Mouse (Mus musculus): ENCODE measurements at regions not wholly inside any gene's neighbourhood (a gene's known extent, or its start where the extent isn't known, plus 50 kb on each side); places are given as distances from the start of the nearest gene placed in this dataset.
A peak's percentile ranks its signal among the peaks of the same experiment; 100 is the strongest.

DNA sequence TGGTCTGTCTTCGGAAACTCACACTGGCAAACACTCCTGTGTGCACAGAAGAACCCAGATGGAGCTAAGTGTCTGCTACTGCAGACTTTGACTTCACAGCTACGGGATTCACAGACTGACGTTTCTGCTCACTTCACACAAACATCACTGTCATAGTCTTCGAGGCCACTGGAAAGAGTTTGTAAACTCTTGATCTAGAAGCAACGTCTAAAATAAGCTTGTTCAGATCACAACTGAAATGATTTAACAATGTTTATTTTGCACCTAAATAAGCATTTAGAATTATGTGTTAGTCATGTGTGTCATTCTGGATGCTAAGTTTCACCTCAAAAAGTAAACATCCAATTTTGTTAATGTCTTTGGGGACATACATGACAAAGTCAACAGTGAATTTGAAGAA, 221.7 kb downstream of the Gm19410 start:
- no peak for DNase-seq (ENCODE audit: low spot score in 2 of 2)

DNA sequence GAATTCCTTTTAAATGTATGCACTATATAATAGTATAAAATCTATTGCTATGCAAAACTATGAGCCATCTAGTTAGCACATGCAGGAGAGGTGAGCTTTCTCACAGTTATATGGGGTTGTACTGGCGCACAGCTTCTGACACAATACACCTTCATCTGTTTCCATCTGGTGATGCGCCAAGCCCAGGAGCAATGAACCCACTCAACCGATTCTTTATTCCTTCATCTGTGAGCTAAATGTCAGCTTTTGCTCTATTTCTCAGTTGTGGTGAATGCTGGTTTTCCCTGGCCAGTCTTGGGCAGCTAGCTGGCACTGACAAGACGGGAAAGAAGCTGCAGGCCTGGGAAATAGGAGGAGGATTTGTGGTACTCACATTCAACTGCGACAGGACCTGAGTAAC, 225.4 kb downstream of the Gm19410 start:
- no peak for DNase-seq (ENCODE audit: low spot score in 2 of 2)

DNA sequence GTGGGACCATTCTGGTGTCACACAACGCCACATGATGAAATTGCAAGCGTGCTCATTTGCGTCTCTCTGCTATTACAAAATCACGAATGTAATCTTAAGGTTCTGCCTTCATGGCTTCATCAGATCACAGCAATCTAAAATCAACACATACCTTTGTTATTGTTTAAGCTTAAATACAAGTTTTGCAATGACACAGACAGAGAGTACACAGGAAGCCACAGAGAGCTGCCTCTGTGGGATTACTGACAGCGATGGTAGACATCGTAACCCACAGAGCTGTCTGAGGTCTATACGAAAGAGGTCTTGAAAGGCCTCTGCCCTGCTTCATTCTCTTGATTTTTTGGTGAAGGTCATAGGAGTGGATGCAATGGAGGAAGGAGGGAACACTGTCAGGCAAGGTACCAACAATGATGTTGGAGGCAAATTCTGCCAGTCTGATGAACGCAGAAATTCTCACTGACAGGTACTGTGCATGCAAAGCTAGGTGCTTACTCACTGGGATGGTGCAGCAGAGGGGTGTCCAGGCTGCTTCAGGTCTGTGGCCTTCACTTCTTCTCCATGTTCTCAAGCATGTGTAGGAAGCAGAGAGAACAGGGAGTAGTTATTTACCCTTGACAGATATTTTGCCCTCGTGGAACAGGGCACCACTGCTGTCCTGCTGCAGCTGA, 226.5 kb downstream of the Gm19410 start:
- DNase-seq (ENCODE audit: low spot score in 2 of 2), result no peak

DNA sequence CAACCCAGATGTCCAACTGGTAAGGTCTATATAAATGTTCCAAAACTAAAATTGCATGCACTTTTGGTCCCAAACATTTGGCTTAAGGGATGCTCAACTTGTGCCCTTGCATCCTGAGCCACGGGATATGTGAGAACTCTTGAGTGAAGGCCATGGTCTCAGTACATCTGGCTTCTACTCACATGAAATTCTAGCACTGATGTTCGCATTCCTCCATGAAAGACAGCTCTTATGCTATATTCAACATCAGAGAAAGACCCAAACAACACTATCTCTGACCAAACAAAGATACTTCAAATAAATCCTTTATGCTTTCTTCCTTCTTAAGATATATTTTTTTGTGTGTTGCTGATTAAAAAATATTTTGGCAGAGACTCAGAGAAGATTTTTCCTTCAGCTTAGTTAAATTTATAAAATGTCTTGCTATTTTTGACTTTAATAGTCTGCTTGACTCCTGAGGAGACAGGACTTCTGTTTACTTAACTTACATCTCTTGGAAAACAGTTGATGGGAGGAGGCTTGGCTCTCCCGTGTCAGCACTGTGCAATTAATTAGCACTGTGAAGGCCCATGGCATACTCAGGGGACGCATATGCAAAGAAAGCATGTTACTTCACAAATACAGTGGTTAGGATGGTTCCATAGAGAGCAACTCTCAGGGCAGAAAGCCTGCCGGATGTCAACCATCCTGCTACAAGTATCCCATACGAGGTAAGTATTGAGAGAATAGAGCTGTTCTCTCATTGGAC, 230.9 kb downstream of the Gm19410 start:
- no peak for DNase-seq (ENCODE audit: low spot score in 2 of 2)

DNA sequence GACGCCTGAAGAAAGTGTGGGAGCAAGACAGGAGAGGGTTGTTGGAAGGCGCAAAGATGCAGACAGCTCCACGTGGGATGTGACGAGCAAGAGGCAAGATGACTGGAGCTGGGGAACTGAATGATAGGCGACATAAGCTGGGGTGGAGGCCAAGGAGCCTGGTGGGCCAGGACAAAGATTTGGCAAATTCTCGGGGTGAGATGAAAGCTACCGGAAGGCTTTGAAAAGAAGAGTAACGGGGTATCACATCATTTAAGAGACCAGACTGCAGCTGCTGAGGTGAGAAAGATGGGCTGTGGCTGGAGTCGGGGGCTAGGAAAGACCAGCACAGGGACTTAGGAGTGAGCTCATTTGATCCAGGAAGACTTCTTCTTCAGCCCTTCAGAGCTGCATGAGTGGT, 234.0 kb downstream of the Gm19410 start:
- no peak for DNase-seq (ENCODE audit: low spot score in 2 of 2)

DNA sequence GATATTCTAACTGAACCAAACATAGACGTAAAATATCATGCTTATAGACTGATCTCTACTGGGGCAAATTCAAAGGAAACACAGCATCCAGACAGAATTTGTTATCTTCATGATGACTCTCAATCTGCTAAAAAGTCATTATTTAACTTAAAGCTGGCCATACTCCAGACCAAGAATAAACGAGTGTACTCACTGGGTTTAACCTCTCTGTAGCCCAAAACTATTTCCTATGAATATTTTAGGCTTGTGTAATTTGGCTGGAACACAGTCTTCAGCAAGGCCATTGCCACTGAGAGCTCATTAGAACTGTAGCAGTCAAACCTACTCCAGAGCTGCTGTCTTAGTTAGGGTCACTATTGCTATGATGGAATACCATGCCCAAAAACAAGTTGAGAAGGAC, 238.8 kb downstream of the Gm19410 start:
- no peak for DNase-seq (ENCODE audit: low spot score in 2 of 2)

DNA sequence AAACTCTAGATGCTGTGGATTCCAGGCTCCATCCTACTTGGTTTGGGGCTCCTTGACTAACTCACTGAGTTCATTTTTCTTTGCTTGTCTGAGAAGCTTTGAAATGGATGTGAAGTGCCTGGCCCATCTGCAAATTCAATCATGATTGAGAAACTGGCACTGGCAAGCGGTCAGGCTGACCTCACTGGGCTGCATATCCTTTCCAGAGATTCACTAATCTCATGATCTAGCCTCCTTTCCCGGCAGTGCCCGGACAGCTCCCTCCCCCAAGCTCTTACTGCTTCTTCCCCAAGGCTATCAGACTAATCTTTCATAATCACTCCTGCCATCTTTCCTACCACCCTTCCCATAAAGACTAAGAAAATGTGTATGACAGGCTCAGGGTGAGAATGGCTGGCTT, 239.9 kb downstream of the Gm19410 start:
- no peak for DNase-seq (ENCODE audit: low spot score in 2 of 2)

DNA sequence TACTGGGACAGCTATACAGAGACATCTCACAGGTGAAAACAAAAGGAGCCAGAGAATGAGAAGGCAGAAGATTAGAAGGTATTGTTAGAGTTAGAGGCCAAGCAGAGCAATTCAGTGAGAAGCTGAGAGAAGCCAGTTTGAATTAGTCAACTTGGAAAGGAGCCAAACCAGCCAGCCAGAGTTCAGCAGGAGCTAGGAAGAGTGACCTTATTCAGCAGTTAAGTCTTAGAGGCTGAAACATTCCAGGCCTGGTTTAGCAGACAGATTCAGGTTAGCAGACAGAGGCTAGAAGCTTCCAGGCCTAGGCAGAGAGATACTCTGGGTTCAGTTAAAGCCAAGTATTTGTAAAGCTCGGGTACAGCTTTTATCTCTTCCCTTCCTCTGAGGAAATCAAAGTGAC, 242.1 kb downstream of the Gm19410 start:
- no peak for DNase-seq (ENCODE audit: low spot score in 2 of 2)

DNA sequence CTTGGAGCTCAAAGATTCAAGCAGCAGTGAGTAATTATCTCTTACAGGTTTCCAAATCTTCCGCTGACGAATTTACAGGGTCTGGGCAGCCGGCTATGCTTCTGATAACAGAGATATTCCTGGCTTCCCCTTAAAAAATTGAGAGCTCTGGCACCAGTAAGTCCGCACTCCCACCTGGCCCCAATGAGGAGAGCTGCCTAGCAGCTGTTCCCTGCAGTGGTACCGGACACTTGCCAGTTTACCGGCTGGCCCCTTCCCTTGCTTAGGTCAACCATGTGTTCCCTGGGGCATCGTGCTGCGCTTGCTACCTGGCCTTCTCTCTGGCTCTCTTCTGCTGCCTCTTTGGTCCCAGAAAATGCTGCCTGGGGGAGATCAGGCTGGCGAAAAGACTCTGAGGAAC, 244.0 kb downstream of the Gm19410 start:
- DNase-seq (ENCODE audit: low spot score in 2 of 2), result no peak

DNA sequence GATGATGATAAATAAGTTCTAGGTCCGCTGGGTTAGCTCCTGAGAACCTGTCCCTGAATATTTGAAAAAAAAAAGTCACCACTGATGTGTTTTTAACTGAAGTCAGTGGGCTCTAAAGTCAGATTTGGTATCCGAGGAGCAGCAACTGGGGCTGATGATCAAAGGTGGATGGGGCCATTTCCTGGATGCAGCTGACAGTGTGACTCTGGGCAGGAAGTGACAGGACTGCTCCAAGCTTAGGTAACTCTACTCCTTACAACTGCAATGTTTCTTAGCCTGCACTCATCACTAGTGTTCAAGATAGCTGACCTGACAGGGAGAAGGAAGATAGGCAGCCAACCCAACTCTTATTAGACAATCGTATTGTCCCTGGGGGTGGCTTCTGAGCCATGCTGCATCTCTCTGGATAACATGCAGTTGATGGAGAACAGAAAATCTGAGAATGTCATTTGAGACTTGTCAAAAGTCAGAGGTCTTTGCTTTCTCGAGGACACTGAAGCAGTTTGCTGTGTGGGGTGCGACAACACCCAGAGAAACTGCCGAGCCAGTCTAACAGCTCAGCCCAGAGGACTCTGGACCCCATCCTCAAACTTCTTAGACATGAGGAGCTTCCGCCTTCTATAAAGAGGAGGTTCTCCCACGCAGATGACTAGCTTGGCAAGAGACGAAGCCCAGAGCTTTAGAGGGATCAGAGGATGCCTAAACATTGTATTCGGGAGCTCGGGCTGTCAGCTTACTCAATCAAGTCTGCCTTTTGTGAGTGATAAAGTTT, 245.0 kb downstream of the Gm19410 start:
- no peak for DNase-seq (ENCODE audit: low spot score in 2 of 2)

DNA sequence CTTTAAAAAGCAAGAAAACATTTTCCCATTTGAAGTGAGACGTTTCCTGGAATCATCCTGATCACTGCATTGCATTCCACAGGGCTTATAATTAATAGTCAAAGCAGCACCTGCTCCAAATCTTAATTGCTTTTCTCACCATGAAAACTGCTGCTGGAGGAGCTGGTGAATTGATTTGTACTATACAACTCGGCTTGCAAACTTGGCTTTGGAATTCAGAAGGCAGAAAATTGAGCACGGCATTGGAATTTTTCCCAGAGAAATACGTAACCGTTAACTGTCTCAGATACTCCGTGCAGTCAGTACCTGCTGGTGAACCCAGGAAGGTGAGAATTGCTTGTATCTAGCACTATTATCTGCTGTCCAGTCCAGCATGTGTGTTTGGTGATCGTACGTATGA, 249.3 kb downstream of the Gm19410 start:
- DNase-seq (ENCODE audit: low spot score in 2 of 2), result peak in 1 of 2 experiments; percentile 40

DNA sequence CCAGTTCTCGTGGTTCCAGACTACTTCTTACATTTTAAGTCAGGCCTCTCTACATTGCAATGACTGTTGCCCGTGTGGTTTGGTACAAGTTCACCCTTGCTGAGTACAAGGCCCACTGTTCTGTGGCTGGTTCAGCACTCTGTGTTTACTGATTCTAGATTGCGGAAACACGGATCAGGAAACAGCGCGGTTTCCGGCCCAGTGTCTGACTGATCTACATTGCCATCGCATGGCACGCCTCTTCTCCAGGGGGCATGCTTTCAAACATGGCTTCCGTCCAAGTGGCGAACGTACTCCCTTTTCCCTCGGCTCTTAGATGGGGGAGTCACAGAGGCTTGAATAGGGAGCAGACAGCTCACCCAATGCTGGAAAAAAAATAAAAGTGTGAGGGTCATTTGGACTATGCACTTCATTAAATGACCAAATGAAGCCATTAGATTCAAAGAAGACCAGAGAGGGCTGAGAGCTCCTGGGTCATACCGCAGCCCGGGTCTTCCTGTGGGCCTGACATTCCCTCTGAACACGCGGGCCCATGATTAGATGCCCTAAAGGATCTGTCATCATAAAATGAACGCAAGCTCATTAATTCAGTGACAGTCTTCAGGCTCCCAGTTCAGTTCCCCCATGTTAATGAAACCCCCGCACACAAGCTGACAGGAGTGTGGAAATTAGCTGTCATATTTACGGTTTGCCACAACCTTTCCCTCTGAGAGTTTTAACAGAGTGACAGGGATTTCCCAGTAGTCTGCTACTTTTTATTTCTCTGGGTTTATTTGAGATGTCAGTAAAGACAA, 250.9 kb downstream of the Gm19410 start:
- no peak for DNase-seq (ENCODE audit: low spot score in 2 of 2)

DNA sequence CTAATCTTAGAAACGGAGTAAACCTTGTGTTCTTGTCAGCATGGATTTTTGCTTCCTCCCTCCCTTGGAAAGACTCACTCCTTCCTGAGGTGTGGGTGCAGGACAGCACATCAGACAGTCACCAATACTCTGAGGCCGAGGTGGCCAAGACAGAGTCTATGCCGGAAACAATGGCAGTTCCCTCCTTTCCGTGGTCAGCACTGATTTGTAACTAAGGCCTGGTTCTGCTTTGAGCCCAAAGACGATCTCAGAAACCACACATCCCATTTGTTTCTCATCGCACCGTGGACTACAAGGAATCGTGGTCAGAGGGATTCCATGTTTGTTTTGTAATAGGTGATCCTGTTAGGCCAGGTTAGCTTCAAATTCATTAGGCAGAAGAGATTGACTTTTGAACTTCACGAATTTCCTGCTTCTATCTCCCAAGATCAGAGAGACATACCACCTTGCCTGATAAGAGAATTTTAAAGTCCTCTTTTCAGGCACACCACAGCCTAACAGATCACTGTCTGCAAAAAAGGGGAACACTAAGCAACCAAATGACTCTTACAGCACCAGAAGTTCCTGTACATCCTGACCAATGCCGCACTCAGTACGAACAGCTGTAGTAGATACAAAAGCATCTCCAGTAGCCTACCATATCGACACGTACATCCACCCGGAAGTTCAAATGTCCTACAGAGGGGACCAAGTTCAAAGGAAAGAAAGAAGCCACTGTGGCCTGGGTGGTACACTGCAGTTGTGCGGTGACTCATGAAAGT, 253.6 kb downstream of the Gm19410 start:
- no peak for DNase-seq (ENCODE audit: low spot score in 2 of 2)

DNA sequence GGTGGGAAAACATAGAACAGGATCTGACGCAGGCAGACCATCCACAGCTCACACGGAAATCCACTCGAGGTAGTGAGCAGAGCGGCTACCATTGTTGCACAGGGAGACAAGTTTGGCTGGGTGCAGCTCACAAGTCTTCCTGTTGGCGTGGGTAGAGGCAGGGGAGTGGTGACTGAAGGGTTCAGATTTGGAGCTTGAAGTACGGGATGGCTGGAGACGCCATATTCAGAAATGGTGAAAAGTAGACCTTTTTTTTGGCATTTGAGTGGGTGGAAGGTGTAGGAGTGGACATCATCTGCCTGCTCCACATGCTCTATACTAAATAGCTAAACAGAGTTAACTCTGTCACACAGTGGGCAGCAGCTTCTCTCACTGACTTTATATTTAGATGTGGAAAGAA, 254.3 kb downstream of the Gm19410 start:
- DNase-seq (ENCODE audit: low spot score in 2 of 2), result no peak

DNA sequence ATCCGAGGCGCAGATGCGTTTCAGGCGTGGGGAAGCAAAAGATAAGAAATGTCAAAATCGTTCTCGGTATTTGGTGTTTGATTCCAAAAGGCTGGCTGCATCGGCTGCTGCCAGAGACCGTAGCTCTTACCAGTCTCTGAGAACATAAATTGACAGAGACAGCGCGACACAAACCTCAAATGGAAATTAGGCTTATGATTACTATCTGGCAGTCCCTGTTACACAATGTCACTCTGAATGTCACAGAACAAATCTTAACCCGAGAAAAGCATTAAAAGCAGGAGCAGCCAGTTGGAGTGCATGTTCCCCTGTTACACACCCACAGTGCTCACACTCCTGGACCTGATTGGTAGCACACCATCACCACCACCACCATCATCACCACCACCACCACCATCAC, 262.0 kb downstream of the Gm19410 start:
- peak in 1 of 2 experiments; percentile 35 for DNase-seq (ENCODE audit: low spot score in 2 of 2)

DNA sequence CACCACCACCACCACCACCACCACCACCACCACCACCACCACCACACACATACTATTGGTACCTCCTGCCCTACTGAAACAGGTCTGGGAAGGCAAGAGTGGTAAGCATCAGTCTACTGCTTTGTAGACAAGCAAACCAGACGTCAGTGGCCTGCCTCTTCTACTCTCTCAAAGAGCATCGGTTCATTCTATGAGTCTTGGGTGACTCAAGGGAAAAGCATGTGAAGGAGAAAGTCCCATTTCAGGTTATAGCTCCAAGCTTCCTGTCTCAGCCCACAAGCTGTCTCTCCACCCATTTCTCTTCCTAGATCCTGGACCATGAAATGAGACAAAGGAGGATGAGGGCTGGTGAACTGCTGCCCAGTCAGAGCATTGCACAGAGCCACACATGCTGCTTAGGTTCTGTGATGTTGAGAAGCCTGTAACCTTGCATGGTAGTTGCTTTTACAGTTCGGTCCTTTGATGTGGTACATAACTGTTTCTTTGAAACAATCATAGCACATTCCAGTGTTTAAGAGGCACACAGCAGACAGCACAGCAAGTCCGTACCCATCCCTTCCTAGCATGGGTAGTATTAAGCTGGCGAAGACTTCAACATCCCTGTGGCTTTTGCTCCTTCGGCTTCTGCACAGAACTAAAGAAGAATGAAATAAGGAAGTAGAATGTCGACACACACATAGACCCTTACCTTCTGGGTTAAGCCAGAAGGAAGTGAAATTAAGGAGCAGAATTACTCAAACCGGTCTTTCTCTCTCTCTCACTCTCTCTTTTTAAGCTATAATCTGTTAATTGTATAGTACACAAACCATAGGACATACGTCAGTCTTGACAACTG, 262.7 kb downstream of the Gm19410 start:
- DNase-seq (ENCODE audit: low spot score in 2 of 2), result no peak

DNA sequence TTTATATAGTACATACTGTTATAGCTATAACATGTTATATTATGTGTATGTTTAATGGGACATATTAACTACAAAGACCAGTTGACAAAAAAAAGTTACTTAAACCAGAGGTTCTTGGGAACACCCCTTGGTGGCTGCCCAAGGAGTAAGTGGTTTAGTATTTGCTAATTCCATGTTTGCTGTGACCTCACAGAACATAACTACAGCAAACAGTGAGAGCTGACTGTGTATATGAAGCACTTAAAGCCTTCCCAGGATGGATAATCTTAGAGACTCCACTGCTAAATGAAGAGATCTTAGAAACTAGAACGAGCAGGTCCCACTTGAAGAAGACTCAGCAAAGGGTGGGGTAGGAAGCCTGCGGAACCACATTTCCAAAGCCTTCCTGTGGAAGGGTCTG, 263.9 kb downstream of the Gm19410 start:
- DNase-seq (ENCODE audit: low spot score in 2 of 2), result no peak

DNA sequence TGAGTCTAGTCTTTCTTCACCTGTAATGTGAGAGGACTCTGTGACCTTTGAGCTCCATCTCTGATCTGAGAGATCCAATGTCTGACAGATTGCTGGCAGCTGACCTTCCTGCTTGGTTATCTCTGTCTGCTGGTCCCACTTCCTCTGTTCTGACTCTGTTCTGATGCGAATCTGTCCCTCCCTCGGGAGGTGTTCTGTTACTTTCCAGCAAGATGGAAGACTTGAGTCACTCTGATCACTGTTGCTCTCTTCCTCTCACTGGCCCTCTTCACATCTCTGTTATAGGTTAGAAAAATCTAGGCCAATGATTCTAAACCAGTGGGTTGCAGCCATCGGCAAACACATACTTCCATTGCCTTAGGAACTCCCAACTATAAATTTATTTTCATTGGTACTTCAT, 264.6 kb downstream of the Gm19410 start:
- no peak for DNase-seq (ENCODE audit: low spot score in 2 of 2)

DNA sequence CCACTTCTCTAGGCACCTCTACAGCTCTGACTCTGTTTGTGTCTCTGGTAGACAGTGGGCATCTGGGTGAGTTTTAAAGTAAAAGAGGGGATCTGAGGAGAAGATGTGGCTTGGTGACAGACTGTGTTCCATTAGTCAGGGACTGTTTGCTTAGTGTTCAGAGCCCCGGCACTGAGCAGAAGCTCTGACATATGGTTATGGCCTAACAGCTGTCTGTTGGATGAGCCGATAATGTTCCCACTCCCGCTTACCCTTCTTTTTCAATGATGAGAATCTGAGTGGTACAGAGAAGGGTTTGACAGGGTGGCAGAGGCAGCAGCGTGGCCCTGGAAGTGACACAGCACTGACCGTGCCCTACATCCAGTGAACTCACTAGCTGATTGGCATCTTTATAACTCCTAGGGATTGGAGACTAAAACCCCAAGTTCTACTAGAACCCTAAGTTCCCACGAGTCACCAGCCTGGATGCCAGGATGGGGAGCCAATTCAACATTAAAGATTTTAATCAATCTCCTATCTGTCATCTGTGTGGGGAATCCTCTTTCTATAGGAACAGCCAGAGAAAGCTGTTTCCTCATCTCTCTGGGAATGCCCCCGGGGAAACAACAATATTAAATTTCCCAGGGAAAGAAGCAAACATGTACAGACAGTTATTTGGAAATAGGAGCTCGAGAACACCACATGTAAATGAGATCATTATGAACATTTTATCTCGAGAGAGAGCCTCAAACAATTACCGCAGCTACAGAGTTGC, 266.6 kb downstream of the Gm19410 start:
- DNase-seq (ENCODE audit: low spot score in 2 of 2), result peak; percentile 52 to 72
